Mouse (Mus musculus): ENCODE measurements around the gene 4921530L21Rik. TPM values are rescaled to one million over a fixed set of nuclear protein-coding genes. Genes with fewer than 3 reads are reported as not detected.

Gene 4921530L21Rik
- polyA plus RNA-seq, 1 experiment: not detected

- Histone ChIP-seq H3K36me3 (ENCODE audit: control insufficient read depth, insufficient read depth, low read length) (no peaks in the 10 kb centered on the region), H3K27me3 (ENCODE audit: control insufficient read depth, insufficient read depth, low read length) (no peaks in the 10 kb centered on the region), H3K4me3 (ENCODE audit: control insufficient read depth, insufficient read depth, low read length) (no peak overlapping the region), H3K4me1 (replicated peaks; ENCODE audit: control insufficient read depth, insufficient read depth, low read length) (no peaks in the 10 kb centered on the region), H3K27ac (ENCODE audit: control insufficient read depth, insufficient read depth, low read length) (no peak overlapping the region)
- 83% methylated on average over 1 of the region's 1 CpGs for WGBS
- TF ChIP-seq POLR2A (IDR thresholded peaks at IDR 0.05; ENCODE audit: control insufficient read depth, extremely low read depth, insufficient read depth, low read length, poor library complexity): no peak
- no peak for TF ChIP-seq CTCF (IDR thresholded peaks at IDR 0.05; ENCODE audit: borderline replicate concordance, control insufficient read depth, extremely low read depth, insufficient read depth, low read length, poor library complexity)
- DNase-seq: no peak
Measured at GRCm38 (mm10) chr14:95877548-95877947, 3.5 kb upstream of the 4921530L21Rik start.

GRCm38 (mm10) chr14:95899458-95899857 lies 18.4 kb downstream of the 4921530L21Rik start:
- WGBS: 93% methylated on average over 6 of the region's 6 CpGs
- Histone ChIP-seq H3K4me3 (ENCODE audit: control insufficient read depth, insufficient read depth, low read length) (no peak overlapping the region), H3K36me3 (ENCODE audit: control insufficient read depth, insufficient read depth, low read length) (no peaks in the 10 kb centered on the region), H3K27me3 (ENCODE audit: control insufficient read depth, insufficient read depth, low read length) (no peaks in the 10 kb centered on the region), H3K4me1 (replicated peaks; ENCODE audit: control insufficient read depth, insufficient read depth, low read length) (no peaks in the 10 kb centered on the region), H3K27ac (ENCODE audit: control insufficient read depth, insufficient read depth, low read length) (no peak overlapping the region)
- no peak for DNase-seq
- TF ChIP-seq CTCF (IDR thresholded peaks at IDR 0.05; ENCODE audit: borderline replicate concordance, control insufficient read depth, extremely low read depth, insufficient read depth, low read length, poor library complexity) (no peak), POLR2A (IDR thresholded peaks at IDR 0.05; ENCODE audit: control insufficient read depth, extremely low read depth, insufficient read depth, low read length, poor library complexity) (no peak)

- TF ChIP-seq CTCF (IDR thresholded peaks at IDR 0.05; ENCODE audit: borderline replicate concordance, control insufficient read depth, extremely low read depth, insufficient read depth, low read length, poor library complexity): no peak
- no peak for TF ChIP-seq POLR2A (IDR thresholded peaks at IDR 0.05; ENCODE audit: control insufficient read depth, extremely low read depth, insufficient read depth, low read length, poor library complexity)
- Histone ChIP-seq H3K27ac (ENCODE audit: control insufficient read depth, insufficient read depth, low read length) (no peak overlapping the region), H3K27me3 (ENCODE audit: control insufficient read depth, insufficient read depth, low read length) (no peaks in the 10 kb centered on the region), H3K36me3 (ENCODE audit: control insufficient read depth, insufficient read depth, low read length) (no peaks in the 10 kb centered on the region), H3K4me3 (ENCODE audit: control insufficient read depth, insufficient read depth, low read length) (no peak overlapping the region), H3K4me1 (replicated peaks; ENCODE audit: control insufficient read depth, insufficient read depth, low read length) (no peaks in the 10 kb centered on the region)
- WGBS: 94% methylated on average over 1 of the region's 1 CpGs
- no peak for DNase-seq
Measured at GRCm38 (mm10) chr14:95904591-95905095, 23.6 kb downstream of the 4921530L21Rik start.

GRCm38 (mm10) chr14:95913293-95913692 lies 32.2 kb downstream of the 4921530L21Rik start:
- DNase-seq: no peak
- no peak for TF ChIP-seq POLR2A (IDR thresholded peaks at IDR 0.05; ENCODE audit: control insufficient read depth, extremely low read depth, insufficient read depth, low read length, poor library complexity)
- no peak for TF ChIP-seq CTCF (IDR thresholded peaks at IDR 0.05; ENCODE audit: borderline replicate concordance, control insufficient read depth, extremely low read depth, insufficient read depth, low read length, poor library complexity)
- Histone ChIP-seq H3K4me1 (replicated peaks; ENCODE audit: control insufficient read depth, insufficient read depth, low read length) (no peaks in the 10 kb centered on the region), H3K36me3 (ENCODE audit: control insufficient read depth, insufficient read depth, low read length) (no peaks in the 10 kb centered on the region), H3K4me3 (ENCODE audit: control insufficient read depth, insufficient read depth, low read length) (no peak overlapping the region), H3K27me3 (ENCODE audit: control insufficient read depth, insufficient read depth, low read length) (no peaks in the 10 kb centered on the region), H3K27ac (ENCODE audit: control insufficient read depth, insufficient read depth, low read length) (no peak overlapping the region)
- WGBS: 99% methylated on average over 2 of the region's 2 CpGs

- no peak overlapping the region for H3K4me3 ChIP-seq (ENCODE audit: control insufficient read depth, insufficient read depth, low read length)
- no peaks in the 10 kb centered on the region for H3K36me3 ChIP-seq (ENCODE audit: control insufficient read depth, insufficient read depth, low read length)
- H3K4me1 ChIP-seq (replicated peaks; ENCODE audit: control insufficient read depth, insufficient read depth, low read length): no peaks in the 10 kb centered on the region
- WGBS: 52% methylated on average over 1 of the region's 1 CpGs
- no peak overlapping the region for H3K27ac ChIP-seq (ENCODE audit: control insufficient read depth, insufficient read depth, low read length)
- TF ChIP-seq POLR2A (IDR thresholded peaks at IDR 0.05; ENCODE audit: control insufficient read depth, extremely low read depth, insufficient read depth, low read length, poor library complexity) (no peak), CTCF (IDR thresholded peaks at IDR 0.05; ENCODE audit: borderline replicate concordance, control insufficient read depth, extremely low read depth, insufficient read depth, low read length, poor library complexity) (no peak)
- H3K27me3 ChIP-seq (ENCODE audit: control insufficient read depth, insufficient read depth, low read length): no peaks in the 10 kb centered on the region
- no peak for DNase-seq
Measured at GRCm38 (mm10) chr14:95926742-95927141, 45.7 kb downstream of the 4921530L21Rik start.

GRCm38 (mm10) chr14:95927810-95928785 lies 47.0 kb downstream of the 4921530L21Rik start:
- TF ChIP-seq CTCF (IDR thresholded peaks at IDR 0.05; ENCODE audit: borderline replicate concordance, control insufficient read depth, extremely low read depth, insufficient read depth, low read length, poor library complexity): no peak
- TF ChIP-seq POLR2A (IDR thresholded peaks at IDR 0.05; ENCODE audit: control insufficient read depth, extremely low read depth, insufficient read depth, low read length, poor library complexity): no peak
- Histone ChIP-seq H3K27ac (ENCODE audit: control insufficient read depth, insufficient read depth, low read length) (no peak overlapping the region), H3K36me3 (ENCODE audit: control insufficient read depth, insufficient read depth, low read length) (no peaks in the 10 kb centered on the region), H3K4me1 (replicated peaks; ENCODE audit: control insufficient read depth, insufficient read depth, low read length) (no peaks in the 10 kb centered on the region), H3K27me3 (ENCODE audit: control insufficient read depth, insufficient read depth, low read length) (no peaks in the 10 kb centered on the region), H3K4me3 (ENCODE audit: control insufficient read depth, insufficient read depth, low read length) (no peak overlapping the region)
- 96% methylated on average over 3 of the region's 3 CpGs for WGBS
- no peak for DNase-seq

Data from thymus, adult 2 months (tissue).